ENCODE assay signal across 13 mouse cellular contexts in genomic region chr9:91386502-91386890, GRCm38 (mm10). TPM values are rescaled to one million over a fixed set of nuclear protein-coding genes. Genes with fewer than 3 reads are reported as not detected.
DNase-seq lines count a peak whose midpoint lies in the region; ATAC-seq lines count a peak whose summit lies in the region.
"Had no signal": no experiment of that assay in that cellular context is flagged by ENCODE, and none has a peak within 500 bp of the region (broad histone marks: within the 10 kb centered on the region; RNA-seq: fewer than 3 reads in every experiment).

No protein-coding gene starts in this region.

- peaks cover 96% of the 10 kb centered on the region for H3K27me3 ChIP-seq in forebrain, embryonic 15.5 days
- peaks cover 87% of the 10 kb centered on the region for H3K27me3 ChIP-seq in midbrain, embryonic 11.5 days (ENCODE audit: control insufficient read depth, insufficient read depth, low read length)

- ATAC-seq in forebrain, embryonic 15.5 days (replicated peaks): no peak
- 0 out of 2 replicates have a peak, but pooled peaks have one; percentile 16 for ATAC-seq in midbrain, embryonic 11.5 days (ENCODE audit: low FRiP score)

- 5% methylated on average over 17 of the region's 17 CpGs for WGBS in forebrain, embryonic 15.5 days
- WGBS in midbrain, embryonic 11.5 days: under 1% methylated on average over 17 of the region's 17 CpGs

- H3K4me2 ChIP-seq in forebrain, embryonic 15.5 days (replicated peaks): peak overlapping the region; percentile 30; the same call in 1 of the 2 replicates
- peak overlapping the region; percentile 34 for H3K4me2 ChIP-seq in midbrain, embryonic 11.5 days
- H3K4me2 ChIP-seq: limb, embryonic 15.5 days had no signal

- peak overlapping the region; percentile 91 for H3K27ac ChIP-seq in forebrain, embryonic 15.5 days (replicated peaks)
- H3K27ac ChIP-seq in midbrain, embryonic 11.5 days (ENCODE audit: low read depth, low read length): peak overlapping the region; percentile 55
- H3K27ac ChIP-seq: limb, embryonic 15.5 days; stomach, postnatal 0 days had no signal

- no peaks in the 10 kb centered on the region for H3K9me3 ChIP-seq in forebrain, embryonic 15.5 days
- H3K9me3 ChIP-seq in midbrain, embryonic 11.5 days (ENCODE audit: control insufficient read depth, low read length): no peaks in the 10 kb centered on the region
- H3K9me3 ChIP-seq: limb, embryonic 15.5 days had no signal

- H3K4me1 ChIP-seq in forebrain, embryonic 15.5 days: peaks cover 27% of the 10 kb centered on the region
- peaks cover 15% of the 10 kb centered on the region for H3K4me1 ChIP-seq in midbrain, embryonic 11.5 days (ENCODE audit: control insufficient read depth, insufficient read depth, low read length)

- peak; percentile 2 for DNase-seq in right cerebral cortex, postnatal 25 days
- DNase-seq in right cerebral cortex, postnatal 14 days: no peak
- DNase-seq in midbrain, embryonic 11.5 days (ENCODE audit: low spot score, missing footprints): peak; percentile 92
- DNase-seq in adrenal gland, adult 18-20 months (ENCODE audit: low spot score in 2 of 2): no peak
- no peak for DNase-seq in urinary bladder, postnatal 14 days (ENCODE audit: low spot score)
- no peak for DNase-seq in thymus, postnatal 14 days
- DNase-seq: gastrocnemius, postnatal 25 days; heart, postnatal 4 days; kidney, postnatal 25 days; lung, postnatal 36 days had no signal

- H3K4me3 ChIP-seq in forebrain, embryonic 15.5 days: peak overlapping the region; percentile 14; the same call in 1 of the 2 replicates
- peak overlapping the region; percentile 17 for H3K4me3 ChIP-seq in midbrain, embryonic 11.5 days (ENCODE audit: low read depth, low read length)
- H3K4me3 ChIP-seq: limb, embryonic 15.5 days had no signal

- H3K9ac ChIP-seq in forebrain, embryonic 15.5 days (replicated peaks): 0 out of 2 replicates have a peak overlapping the region, but pooled peaks have one; percentile 9
- H3K9ac ChIP-seq in midbrain, embryonic 11.5 days (ENCODE audit: low read length): no peak overlapping the region; the same call in 1 of the 2 replicates
- H3K9ac ChIP-seq: limb, embryonic 15.5 days had no signal

- no peaks in the 10 kb centered on the region for H3K36me3 ChIP-seq in forebrain, embryonic 15.5 days
- H3K36me3 ChIP-seq in midbrain, embryonic 11.5 days (ENCODE audit: control insufficient read depth, insufficient read depth, low read length): no peaks in the 10 kb centered on the region
- H3K36me3 ChIP-seq: limb, embryonic 15.5 days had no signal

RNA-seq across cellular contexts. Expression of gene Zic1, which starts 20.9 kb away (rescaled TPM):
- 9.6 and 9.8 TPM in 2 replicates for polyA plus RNA-seq in forebrain, embryonic 15.5 days (2015; fragmentation: Nextera tagmentation; extraction: Ambion mirVana)
- 13.7 and 14.8 TPM in 2 replicates for polyA plus RNA-seq in midbrain, embryonic 11.5 days (2014; fragmentation: Nextera tagmentation; extraction: Ambion mirVana)
- not detected for total RNA-seq in adrenal gland, adult 18-20 months (2021)
- total RNA-seq: heart, postnatal 4 days had no signal
- polyA plus RNA-seq: stomach, postnatal 0 days had no signal

RNA-seq across cellular contexts. Expression of gene Zic4, which starts 24.3 kb away (rescaled TPM):
- 46.2 and 55.0 TPM in 2 replicates for polyA plus RNA-seq in forebrain, embryonic 15.5 days (2015; fragmentation: Nextera tagmentation; extraction: Ambion mirVana)
- polyA plus RNA-seq in midbrain, embryonic 11.5 days (2014; fragmentation: Nextera tagmentation; extraction: Ambion mirVana): 41.7 and 42.5 TPM in 2 replicates
- not detected for total RNA-seq in adrenal gland, adult 18-20 months (2021)
- total RNA-seq: gastrocnemius, postnatal 25 days; heart, postnatal 4 days had no signal
- polyA plus RNA-seq: stomach, postnatal 0 days had no signal

Comparison
In these comparisons a context has a peak if more than half of its experiments do, and no peak if none do; other contexts are left out.
1. DNase-seq: peak in right cerebral cortex, postnatal 25 days (single experiment) and midbrain, embryonic 11.5 days (single experiment); none in right cerebral cortex, postnatal 14 days (single experiment), adrenal gland, adult 18-20 months (0 of 2), urinary bladder, postnatal 14 days (single experiment) and thymus, postnatal 14 days (single experiment).